Mouse (Mus musculus) embryonic facial prominence, embryonic 14.5 days (tissue): ENCODE measurements around the gene A930033H14Rik. TPM values are rescaled to one million over a fixed set of nuclear protein-coding genes. Genes with fewer than 3 reads are reported as not detected.
A peak's percentile ranks its signal among the peaks of the same experiment; 100 is the strongest.

ENCODE experiments used
- ATAC-seq: fragments of 200-750 bp; cut with Nextera tagmentation; 2 replicates; pipeline ENCODE4 v1.8.0; 2017; ENCODE audit warnings: low read depth, moderate number of reproducible peaks, moderate TSS enrichment
- DNase-seq: peaks from one replicate; pipeline ENCODE4 v3.0.0-alpha.2; 2015; ENCODE audit warnings: low spot score
- H3K27ac ChIP-seq: fragments of 300-500 bp; sonication (generic); replicated peaks from 2 replicates; pipeline ENCODE4 v1.5.1; 2014; ENCODE audit warnings: low read depth, mild to moderate bottlenecking, low read length, moderate library complexity
- H3K27me3 ChIP-seq: fragments of 300-500 bp; sonication (generic); replicated peaks from 2 replicates; pipeline ENCODE4 v1.6.1; 2014; ENCODE audit warnings: low read length; ENCODE audit not compliant: control insufficient read depth, insufficient read depth
- H3K36me3 ChIP-seq: fragments of 300-500 bp; sonication (generic); 2 replicates; pipeline ENCODE4 v1.6.1; 2014; ENCODE audit warnings: low read length, mixed read lengths; ENCODE audit not compliant: control insufficient read depth, insufficient read depth
- H3K4me1 ChIP-seq: fragments of 300-500 bp; sonication (generic); 2 replicates; pipeline ENCODE4 v1.6.1; 2014; ENCODE audit warnings: antibody characterized with exemption, low read length; ENCODE audit not compliant: control insufficient read depth, insufficient read depth
- H3K4me2 ChIP-seq: fragments of 300-500 bp; sonication (generic); 2 replicates; pipeline ENCODE4 v1.6.1; 2014; ENCODE audit warnings: low read depth, mild to moderate bottlenecking, low read length, moderate library complexity, mixed read lengths
- H3K4me3 ChIP-seq: fragments of 300-500 bp; sonication (generic); 2 replicates; pipeline ENCODE4 v1.5.1; 2014; ENCODE audit warnings: low read depth, mild to moderate bottlenecking, low read length
- H3K9ac ChIP-seq: fragments of 300-500 bp; sonication (generic); 2 replicates; pipeline ENCODE4 v1.6.1; 2014; ENCODE audit warnings: low read depth, mild to moderate bottlenecking, low read length, moderate library complexity, mixed read lengths
- H3K9me3 ChIP-seq: fragments of 300-500 bp; sonication (generic); 2 replicates; pipeline ENCODE4 v1.6.1; 2016; ENCODE audit warnings: low read length; ENCODE audit not compliant: control insufficient read depth
- WGBS: fragments of 180-500 bp; shearing (Covaris S2); extraction: QIAGEN DNeasy Blood & Tissue Kit; methylation state at CpG from one replicate; pipeline ENCODE4 v1.1.7; 2014; 5-methylcytosine and 5-hydroxymethylcytosine counted together
- polyA plus RNA-seq: library from polyadenylated mRNA; unstranded; fragments of >200 nt; fragmentation: Nextera tagmentation; extraction: Ambion mirVana; gene quantifications from 2 replicates; pipeline ENCODE4 v1.2.1, GENCODE M21; 2014

Gene A930033H14Rik
- polyA plus RNA-seq, 1 experiment from 2014 or later = 2.5 TPM

- DNase-seq = peak; percentile 80
- peak overlapping the region; percentile 71 for H3K4me3 ChIP-seq
- H3K9me3 ChIP-seq = no peaks in the 10 kb centered on the region; the same call in 1 of the 2 replicates
- no peak for ATAC-seq
- peak overlapping the region; percentile 91 for H3K4me2 ChIP-seq
- 5% methylated on average over 14 of the region's 14 CpGs for WGBS
- peaks cover 19% of the 10 kb centered on the region for H3K4me1 ChIP-seq
- peak overlapping the region; percentile 95 for H3K9ac ChIP-seq
- peaks cover 24% of the 10 kb centered on the region for H3K36me3 ChIP-seq
- no peaks in the 10 kb centered on the region for H3K27me3 ChIP-seq
- H3K27ac ChIP-seq = peak overlapping the region; percentile 99
Measured at GRCm38 (mm10) chr10:69211976-69212375, 922 bp downstream of the A930033H14Rik start.

DNA sequence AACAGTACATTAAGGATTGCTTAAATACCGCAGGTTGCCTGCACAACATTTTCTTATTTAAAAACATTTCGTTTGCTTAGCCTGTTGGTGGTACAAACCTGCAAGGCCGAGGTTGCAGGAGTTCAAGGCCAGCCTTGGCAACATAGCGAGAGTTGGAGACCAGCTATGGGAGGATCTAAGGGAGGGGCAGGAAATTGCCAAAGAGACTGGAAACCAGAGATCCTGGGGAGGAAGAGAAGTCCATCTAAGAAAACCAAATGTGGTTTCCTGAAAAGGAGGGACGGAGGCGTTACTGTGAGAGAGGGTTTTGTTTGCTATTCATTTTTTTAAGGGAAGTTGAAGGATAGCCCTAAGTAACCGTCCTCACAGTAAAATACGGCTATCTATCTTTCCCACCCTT, 1.3 kb downstream of the A930033H14Rik start:
- peak; percentile 32 for DNase-seq
- peaks cover 19% of the 10 kb centered on the region for H3K4me1 ChIP-seq
- peak overlapping the region; percentile 71 for H3K4me3 ChIP-seq
- 44% methylated on average over 8 of the region's 8 CpGs for WGBS
- ATAC-seq = no peak
- H3K36me3 ChIP-seq = peaks cover 20% of the 10 kb centered on the region
- H3K4me2 ChIP-seq = peak overlapping the region; percentile 91
- H3K27ac ChIP-seq = peak overlapping the region; percentile 99
- no peaks in the 10 kb centered on the region for H3K27me3 ChIP-seq
- H3K9me3 ChIP-seq = no peaks in the 10 kb centered on the region; the same call in 1 of the 2 replicates
- H3K9ac ChIP-seq = peak overlapping the region; percentile 95

- H3K4me2 ChIP-seq = no peak overlapping the region
- no peak overlapping the region for H3K4me3 ChIP-seq
- no peaks in the 10 kb centered on the region for H3K27me3 ChIP-seq
- 71% methylated on average over 5 of the region's 5 CpGs for WGBS
- peaks cover 19% of the 10 kb centered on the region for H3K4me1 ChIP-seq
- ATAC-seq (no peak), DNase-seq (no peak)
- no peaks in the 10 kb centered on the region for H3K9me3 ChIP-seq
- H3K9ac ChIP-seq = no peak overlapping the region
- H3K36me3 ChIP-seq = peaks cover 11% of the 10 kb centered on the region
- no peak overlapping the region for H3K27ac ChIP-seq
Measured at GRCm38 (mm10) chr10:69210659-69211058, 2.2 kb downstream of the A930033H14Rik start.

- 96% methylated on average over 10 of the region's 10 CpGs for WGBS
- H3K4me2 ChIP-seq = no peak overlapping the region
- peaks cover 19% of the 10 kb centered on the region for H3K4me1 ChIP-seq
- H3K27me3 ChIP-seq = no peaks in the 10 kb centered on the region
- no peak for ATAC-seq
- no peak overlapping the region for H3K27ac ChIP-seq
- H3K4me3 ChIP-seq = no peak overlapping the region
- no peak for DNase-seq
- H3K36me3 ChIP-seq = peaks cover 9% of the 10 kb centered on the region
- H3K9ac ChIP-seq = no peak overlapping the region
- H3K9me3 ChIP-seq = no peaks in the 10 kb centered on the region
Measured at GRCm38 (mm10) chr10:69210006-69210405, 2.9 kb downstream of the A930033H14Rik start.

DNA sequence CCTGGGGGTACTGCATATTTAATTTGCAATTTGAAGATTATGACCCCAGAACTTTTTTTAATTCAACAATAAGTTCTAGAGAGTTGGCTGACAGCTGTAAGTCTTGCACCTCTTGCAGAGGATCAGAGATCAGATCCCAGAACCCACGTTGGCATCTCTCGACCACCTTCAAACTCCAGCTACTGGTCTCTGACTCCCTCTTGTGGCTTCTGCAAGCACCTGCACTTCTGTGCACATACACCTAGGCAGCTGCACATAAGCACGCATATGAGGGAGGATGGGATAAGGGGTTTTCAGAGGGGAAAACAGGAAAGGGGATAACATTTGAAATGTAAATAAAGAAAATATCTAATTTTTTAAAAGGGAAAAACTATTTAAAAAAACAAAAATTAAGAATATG, 4.2 kb downstream of the A930033H14Rik start:
- Histone ChIP-seq H3K36me3 (peaks cover 9% of the 10 kb centered on the region), H3K4me1 (peaks cover 9% of the 10 kb centered on the region), H3K9ac (no peak overlapping the region), H3K9me3 (no peaks in the 10 kb centered on the region), H3K4me2 (no peak overlapping the region), H3K4me3 (no peak overlapping the region), H3K27ac (no peak overlapping the region), H3K27me3 (no peaks in the 10 kb centered on the region)
- 84% methylated on average over 3 of the region's 3 CpGs for WGBS
- no peak for DNase-seq
- ATAC-seq = no peak

GRCm38 (mm10) chr10:69207981-69208630, 4.8 kb downstream of the A930033H14Rik start:
- H3K27me3 ChIP-seq = no peaks in the 10 kb centered on the region
- no peak overlapping the region; the same call in 1 of the 2 replicates for H3K27ac ChIP-seq
- H3K4me3 ChIP-seq = no peak overlapping the region
- H3K4me2 ChIP-seq = no peak overlapping the region
- ATAC-seq = peak; percentile 65
- WGBS = 78% methylated on average over 15 of the region's 15 CpGs
- H3K36me3 ChIP-seq = peaks cover 9% of the 10 kb centered on the region
- DNase-seq = peak; percentile 86
- H3K4me1 ChIP-seq = peaks cover 7% of the 10 kb centered on the region
- no peaks in the 10 kb centered on the region for H3K9me3 ChIP-seq
- H3K9ac ChIP-seq = no peak overlapping the region

GRCm38 (mm10) chr10:69207481-69207880, 5.4 kb downstream of the A930033H14Rik start:
- Histone ChIP-seq H3K9me3 (no peaks in the 10 kb centered on the region), H3K4me3 (no peak overlapping the region), H3K27ac (no peak overlapping the region; the same call in 1 of the 2 replicates), H3K36me3 (peaks cover 9% of the 10 kb centered on the region), H3K4me2 (no peak overlapping the region), H3K27me3 (no peaks in the 10 kb centered on the region), H3K9ac (no peak overlapping the region), H3K4me1 (peaks cover 7% of the 10 kb centered on the region)
- no peak for ATAC-seq
- DNase-seq = no peak
- 73% methylated on average over 7 of the region's 7 CpGs for WGBS

DNA sequence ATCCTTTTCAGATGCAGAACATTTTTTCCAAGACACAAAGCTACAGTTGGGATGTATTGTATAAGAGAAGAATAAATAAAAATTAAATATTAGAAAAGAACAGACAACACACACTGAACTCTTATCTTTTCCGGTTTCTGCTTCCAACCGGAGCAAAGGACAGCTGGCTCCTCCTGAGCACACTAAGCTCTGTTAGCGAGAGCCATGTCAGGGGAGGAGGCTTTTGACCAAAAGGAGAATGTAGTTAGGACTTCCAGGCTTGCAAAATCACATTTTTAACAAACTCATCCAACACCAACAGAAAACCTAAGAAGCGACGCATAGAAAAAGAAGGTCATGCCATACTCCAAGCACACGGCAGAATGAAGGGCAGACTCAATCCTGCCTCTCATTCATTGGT, 6.8 kb downstream of the A930033H14Rik start:
- Histone ChIP-seq H3K4me3 (no peak overlapping the region), H3K9me3 (no peaks in the 10 kb centered on the region), H3K36me3 (peaks cover 9% of the 10 kb centered on the region), H3K9ac (no peak overlapping the region), H3K4me2 (no peak overlapping the region), H3K4me1 (no peaks in the 10 kb centered on the region; the same call in 1 of the 2 replicates), H3K27me3 (no peaks in the 10 kb centered on the region), H3K27ac (no peak overlapping the region)
- ATAC-seq (no peak), DNase-seq (no peak)
- WGBS = 84% methylated on average over 6 of the region's 6 CpGs
